11 mouse cellular contexts compared by ENCODE assay signal in genomic region chr4:153907573-153907972, GRCm38 (mm10). TPM values are rescaled to one million over a fixed set of nuclear protein-coding genes. Genes with fewer than 3 reads are reported as not detected.
A peak's percentile ranks its signal among the peaks of the same experiment; 100 is the strongest.
DNase-seq lines count a peak whose midpoint lies in the region; ATAC-seq lines count a peak whose summit lies in the region.
"Had no signal": no experiment of that assay in that cellular context is flagged by ENCODE, and none has a peak within 500 bp of the region (broad histone marks: within the 10 kb centered on the region; RNA-seq: fewer than 3 reads in every experiment).

No protein-coding gene starts in this region.

- 0 out of 2 replicates have a peak, but pooled peaks cover 4% of the 10 kb centered on the region for H3K4me1 ChIP-seq in hindbrain, embryonic 14.5 days (replicated peaks; ENCODE audit: control insufficient read depth, insufficient read depth, low read length)
- H3K4me1 ChIP-seq in hindbrain, embryonic 13.5 days (replicated peaks): peaks cover 22% of the 10 kb centered on the region
- no peaks in the 10 kb centered on the region for H3K4me1 ChIP-seq in liver, embryonic 13.5 days (replicated peaks)
- H3K4me1 ChIP-seq: liver, embryonic 15.5 days had no signal

- WGBS in hindbrain, embryonic 14.5 days: 20% methylated on average over 11 of the region's 11 CpGs
- WGBS in hindbrain, embryonic 13.5 days: 19% methylated on average over 11 of the region's 11 CpGs
- 25% methylated on average over 11 of the region's 11 CpGs for WGBS in liver, embryonic 13.5 days (ENCODE audit: insufficient replicate concordance)

- peak; percentile 58 for DNase-seq in hindbrain, embryonic 14.5 days (ENCODE audit: low spot score)
- DNase-seq in Muller cell, postnatal 12 days (ENCODE audit: inconsistent ontology term): peak; percentile 26
- DNase-seq in embryo, embryonic 10 days (ENCODE audit: low spot score): peak; percentile 86
- DNase-seq in liver, embryonic 13.5 days: peak; percentile 8
- DNase-seq in urinary bladder, postnatal 36 days (ENCODE audit: low spot score in 2 of 2): no peak
- no peak for DNase-seq in urinary bladder, adult 2 months (ENCODE audit: low spot score)
- no peak for DNase-seq in urinary bladder, adult 18-20 months (ENCODE audit: low spot score in 2 of 2)

- H3K9me3 ChIP-seq in hindbrain, embryonic 14.5 days (ENCODE audit: control insufficient read depth, low read length): no peaks in the 10 kb centered on the region
- H3K9me3 ChIP-seq in hindbrain, embryonic 13.5 days: no peaks in the 10 kb centered on the region
- 0 out of 2 replicates have a peak, but pooled peaks cover 3% of the 10 kb centered on the region for H3K9me3 ChIP-seq in liver, embryonic 13.5 days (replicated peaks)
- H3K9me3 ChIP-seq: liver, embryonic 15.5 days had no signal

- no peak overlapping the region for H3K4me2 ChIP-seq in hindbrain, embryonic 14.5 days (replicated peaks)
- H3K4me2 ChIP-seq in hindbrain, embryonic 13.5 days: no peak overlapping the region
- no peak overlapping the region for H3K4me2 ChIP-seq in liver, embryonic 13.5 days
- H3K4me2 ChIP-seq: liver, embryonic 15.5 days had no signal

- H3K27ac ChIP-seq in hindbrain, embryonic 14.5 days: no peak overlapping the region
- H3K27ac ChIP-seq in hindbrain, embryonic 13.5 days: no peak overlapping the region
- H3K27ac ChIP-seq in liver, embryonic 13.5 days: no peak overlapping the region
- H3K27ac ChIP-seq: liver, embryonic 15.5 days had no signal

- H3K4me3 ChIP-seq in hindbrain, embryonic 14.5 days (replicated peaks; ENCODE audit: low read length): no peak overlapping the region
- H3K4me3 ChIP-seq in hindbrain, embryonic 13.5 days: no peak overlapping the region
- H3K4me3 ChIP-seq in liver, embryonic 13.5 days (replicated peaks): no peak overlapping the region
- H3K4me3 ChIP-seq: erythroblast, embryonic 14.5 days; liver, embryonic 15.5 days had no signal

- no peaks in the 10 kb centered on the region for H3K36me3 ChIP-seq in hindbrain, embryonic 14.5 days (replicated peaks; ENCODE audit: control insufficient read depth, insufficient read depth)
- no peaks in the 10 kb centered on the region for H3K36me3 ChIP-seq in hindbrain, embryonic 13.5 days
- H3K36me3 ChIP-seq in liver, embryonic 13.5 days: no peaks in the 10 kb centered on the region
- H3K36me3 ChIP-seq: G1E; liver, embryonic 15.5 days had no signal

- H3K27me3 ChIP-seq in hindbrain, embryonic 14.5 days (ENCODE audit: control insufficient read depth, insufficient read depth, low read length): no peaks in the 10 kb centered on the region
- H3K27me3 ChIP-seq in hindbrain, embryonic 13.5 days: 0 out of 2 replicates have a peak, but pooled peaks cover 14% of the 10 kb centered on the region
- H3K27me3 ChIP-seq in liver, embryonic 13.5 days: no peaks in the 10 kb centered on the region
- H3K27me3 ChIP-seq: liver, embryonic 15.5 days had no signal

- no peak for ATAC-seq in hindbrain, embryonic 14.5 days (ENCODE audit: low FRiP score)
- ATAC-seq in hindbrain, embryonic 13.5 days (ENCODE audit: low FRiP score): no peak
- ATAC-seq in liver, embryonic 13.5 days (ENCODE audit: low read depth): no peak

- no peak overlapping the region for H3K9ac ChIP-seq in hindbrain, embryonic 14.5 days
- no peak overlapping the region for H3K9ac ChIP-seq in hindbrain, embryonic 13.5 days
- H3K9ac ChIP-seq in liver, embryonic 13.5 days: no peak overlapping the region
- H3K9ac ChIP-seq: liver, embryonic 15.5 days had no signal

RNA-seq across cellular contexts. Expression of gene A430005L14Rik, which starts 49.5 kb away (rescaled TPM):
- polyA plus RNA-seq in hindbrain, embryonic 14.5 days (2014; fragmentation: Nextera tagmentation; extraction: Ambion mirVana): 57.3 and 60.5 TPM in 2 replicates
- polyA plus RNA-seq in hindbrain, embryonic 13.5 days (2015; fragmentation: Nextera tagmentation; extraction: Ambion mirVana): 65.7 and 69.2 TPM in 2 replicates
- 67.8 and 70.3 TPM in 2 replicates for polyA plus RNA-seq in liver, embryonic 13.5 days (2015; fragmentation: Nextera tagmentation; extraction: Ambion mirVana)
- 31.4 and 40.4 TPM in 2 replicates for polyA plus RNA-seq in urinary bladder, adult 2 months (2012; rRNA removed)

Comparison
In these comparisons a context has a peak if more than half of its experiments do, and no peak if none do; other contexts are left out.
1. DNase-seq: peak in hindbrain, embryonic 14.5 days (single experiment), Muller cell, postnatal 12 days (single experiment), embryo, embryonic 10 days (single experiment) and liver, embryonic 13.5 days (single experiment); none in urinary bladder, postnatal 36 days (0 of 2), urinary bladder, adult 2 months (single experiment) and urinary bladder, adult 18-20 months (0 of 2).